Mouse (Mus musculus) myocyte (in vitro differentiated cells): ENCODE results near the gene Mycbp2. TPM values are rescaled to one million over a fixed set of nuclear protein-coding genes. Genes with fewer than 3 reads are reported as not detected.

ENCODE experiments used
- H3K27me3 ChIP-seq: one replicate; pipeline ENCODE4 v1.6.1; 2011; ENCODE audit not compliant: control insufficient read depth, insufficient read depth, insufficient read length
- H3K36me3 ChIP-seq: one replicate; pipeline ENCODE4 v1.6.1; 2011; ENCODE audit not compliant: control insufficient read depth, insufficient read depth
- H3K4me2 ChIP-seq: one replicate; pipeline ENCODE4 v1.6.1; 2011; ENCODE audit warnings: low read depth, control low read depth
- H3K4me3 ChIP-seq: one replicate; pipeline ENCODE4 v1.5.1; 2011; ENCODE audit warnings: mild to moderate bottlenecking, control low read depth, moderate library complexity
- H3K79me2 ChIP-seq: one replicate; pipeline ENCODE4 v1.6.1; 2011; ENCODE audit not compliant: control insufficient read depth, insufficient read depth
- H3ac ChIP-seq: one replicate; pipeline ENCODE4 v1.6.1; 2011; ENCODE audit not compliant: control insufficient read depth, insufficient read length
- CEBPB ChIP-seq: IDR thresholded peaks from 2 replicates; pipeline ENCODE4 v1.6.1; 2011; ENCODE audit warnings: mild to moderate bottlenecking, moderate library complexity; ENCODE audit not compliant: poor library complexity, insufficient read depth, severe bottlenecking
- E2F4 ChIP-seq: IDR thresholded peaks from one replicate; pipeline ENCODE4 v1.6.1; 2011; ENCODE audit warnings: mild to moderate bottlenecking, control low read depth, moderate library complexity; ENCODE audit not compliant: insufficient read depth
- MAX ChIP-seq: IDR thresholded peaks from one replicate; pipeline ENCODE4 v1.6.1; 2011; ENCODE audit warnings: low read depth, mild to moderate bottlenecking, control low read depth
- MYOD1 ChIP-seq, 3 experiments: IDR thresholded peaks; one replicate each; pipeline ENCODE4 v1.6.1; 2011; ENCODE audit warnings: control low read depth in 2 of 3, low read depth in 2 of 3, mild to moderate bottlenecking in 2 of 3, moderate library complexity in 1 of 3; ENCODE audit not compliant: insufficient read length in 2 of 3, control insufficient read depth in 1 of 3
- MYOG ChIP-seq, 3 experiments: IDR thresholded peaks; one replicate each; pipeline ENCODE4 v1.6.1; 2011; ENCODE audit warnings: control low read depth in 2 of 3, low read depth in 2 of 3, mild to moderate bottlenecking in 2 of 3; ENCODE audit not compliant: insufficient read length in 2 of 3, control insufficient read depth in 1 of 3, insufficient read depth in 1 of 3
- POLR2A ChIP-seq: IDR thresholded peaks from one replicate; pipeline ENCODE4 v1.6.1; 2011; ENCODE audit warnings: low read depth, mild to moderate bottlenecking, control low read depth, moderate library complexity; ENCODE audit not compliant: insufficient read length
- POLR2AphosphoS2 ChIP-seq: IDR thresholded peaks from one replicate; pipeline ENCODE4 v1.6.1; 2011; ENCODE audit warnings: low read depth, control low read depth; ENCODE audit not compliant: insufficient read length
- REST ChIP-seq: IDR thresholded peaks from one replicate; pipeline ENCODE4 v1.6.1; 2011; ENCODE audit warnings: mild to moderate bottlenecking, control low read depth, moderate library complexity; ENCODE audit not compliant: insufficient read depth, insufficient read length
- SRF ChIP-seq: IDR thresholded peaks from one replicate; pipeline ENCODE4 v1.6.1; 2011; ENCODE audit warnings: low read depth; ENCODE audit not compliant: control insufficient read depth, insufficient read length
- TCF12 ChIP-seq: IDR thresholded peaks from one replicate; pipeline ENCODE4 v1.6.1; 2011; ENCODE audit warnings: mild to moderate bottlenecking, control low read depth; ENCODE audit not compliant: poor library complexity, insufficient read depth, severe bottlenecking
- TCF3 ChIP-seq: IDR thresholded peaks from one replicate; pipeline ENCODE4 v1.6.1; 2011; ENCODE audit warnings: low read depth, control low read depth; ENCODE audit not compliant: insufficient read length
- USF1 ChIP-seq: IDR thresholded peaks from one replicate; pipeline ENCODE4 v1.6.1; 2011; ENCODE audit warnings: low read depth, mild to moderate bottlenecking, control low read depth, moderate library complexity
- polyA plus RNA-seq: library from polyadenylated mRNA; unstranded; fragments of >200 nt; fragmentation: generic; extraction: Trizol; gene quantifications from one replicate; pipeline ENCODE4 v1.2.1, GENCODE M21; 2012; ENCODE audit warnings: missing spikeins

The Mycbp2 gene
- polyA plus RNA-seq, 1 experiment, result 7.7 TPM

- no peaks in the 10 kb centered on the region for H3K36me3 ChIP-seq
- H3ac ChIP-seq, result no peak overlapping the region
- H3K4me3 ChIP-seq, result no peak overlapping the region
- no peak overlapping the region for H3K4me2 ChIP-seq
- H3K27me3 ChIP-seq, result no peaks in the 10 kb centered on the region
- no peak for TF ChIP-seq SRF
- TF ChIP-seq POLR2A, result no peak
- TF ChIP-seq POLR2AphosphoS2, result no peak
- no peak for TF ChIP-seq USF1
- no peak for TF ChIP-seq MYOD1 (IDR thresholded peaks at IDR 0.05; ENCODE audit: control insufficient read depth in 1 of 3, insufficient read length in 2 of 3, low read depth in 2 of 3)
- no peak for TF ChIP-seq E2F4
- no peak for TF ChIP-seq MAX
- TF ChIP-seq CEBPB, result no peak
- TF ChIP-seq TCF12, result no peak
- TF ChIP-seq MYOG (IDR thresholded peaks at IDR 0.05; ENCODE audit: control insufficient read depth in 1 of 3, insufficient read depth in 1 of 3, insufficient read length in 2 of 3, low read depth in 2 of 3), result no peak
- no peak for TF ChIP-seq TCF3
- no peak for TF ChIP-seq REST
- no peaks in the 10 kb centered on the region for H3K79me2 ChIP-seq
Measured at GRCm38 (mm10) chr14:103385084-103385610, 38.5 kb upstream of the Mycbp2 start.

- H3K79me2 ChIP-seq, result no peaks in the 10 kb centered on the region
- H3ac ChIP-seq, result no peak overlapping the region
- H3K4me2 ChIP-seq, result no peak overlapping the region
- no peaks in the 10 kb centered on the region for H3K27me3 ChIP-seq
- H3K36me3 ChIP-seq, result no peaks in the 10 kb centered on the region
- no peak for TF ChIP-seq POLR2AphosphoS2
- TF ChIP-seq POLR2A, result no peak
- TF ChIP-seq CEBPB, result no peak
- TF ChIP-seq REST, result no peak
- TF ChIP-seq SRF, result no peak
- TF ChIP-seq E2F4, result no peak
- no peak for TF ChIP-seq MAX
- TF ChIP-seq MYOG (IDR thresholded peaks at IDR 0.05; ENCODE audit: control insufficient read depth in 1 of 3, insufficient read depth in 1 of 3, insufficient read length in 2 of 3, low read depth in 2 of 3), result no peak
- TF ChIP-seq TCF3, result no peak
- TF ChIP-seq TCF12, result no peak
- no peak for TF ChIP-seq USF1
- TF ChIP-seq MYOD1 (IDR thresholded peaks at IDR 0.05; ENCODE audit: control insufficient read depth in 1 of 3, insufficient read length in 2 of 3, low read depth in 2 of 3), result no peak
- no peak overlapping the region for H3K4me3 ChIP-seq
Measured at GRCm38 (mm10) chr14:103378703-103379102, 32.1 kb upstream of the Mycbp2 start.

DNA sequence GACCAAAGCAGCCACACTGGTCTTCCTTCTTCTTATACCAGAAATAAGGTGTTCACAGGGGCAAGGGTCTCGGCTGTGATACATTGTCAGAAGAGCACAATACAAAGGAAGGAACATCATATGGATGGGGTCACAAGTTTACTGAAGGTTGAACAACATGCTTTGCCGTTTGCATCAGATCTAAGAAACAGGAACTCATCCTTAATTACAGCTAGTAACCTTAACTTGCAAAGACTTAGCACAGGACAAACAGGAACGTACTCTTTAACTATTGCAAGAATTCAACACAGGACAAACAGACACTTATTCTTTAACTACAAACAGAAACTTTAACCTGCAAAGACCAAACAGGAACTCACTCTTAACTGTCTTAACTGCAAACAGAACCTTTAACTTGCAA lies 30.2 kb upstream of the Mycbp2 start:
- no peaks in the 10 kb centered on the region for H3K27me3 ChIP-seq
- no peaks in the 10 kb centered on the region for H3K36me3 ChIP-seq
- H3K4me3 ChIP-seq, result no peak overlapping the region
- TF ChIP-seq USF1, result no peak
- TF ChIP-seq REST, result no peak
- TF ChIP-seq MYOG (IDR thresholded peaks at IDR 0.05; ENCODE audit: control insufficient read depth in 1 of 3, insufficient read depth in 1 of 3, insufficient read length in 2 of 3, low read depth in 2 of 3), result no peak
- TF ChIP-seq E2F4, result no peak
- no peak for TF ChIP-seq TCF12
- no peak for TF ChIP-seq POLR2A
- TF ChIP-seq MYOD1 (IDR thresholded peaks at IDR 0.05; ENCODE audit: control insufficient read depth in 1 of 3, insufficient read length in 2 of 3, low read depth in 2 of 3), result no peak
- TF ChIP-seq POLR2AphosphoS2, result no peak
- TF ChIP-seq CEBPB, result no peak
- no peak for TF ChIP-seq MAX
- no peak for TF ChIP-seq SRF
- no peak for TF ChIP-seq TCF3
- no peak overlapping the region for H3ac ChIP-seq
- H3K4me2 ChIP-seq, result no peak overlapping the region
- H3K79me2 ChIP-seq, result no peaks in the 10 kb centered on the region

DNA sequence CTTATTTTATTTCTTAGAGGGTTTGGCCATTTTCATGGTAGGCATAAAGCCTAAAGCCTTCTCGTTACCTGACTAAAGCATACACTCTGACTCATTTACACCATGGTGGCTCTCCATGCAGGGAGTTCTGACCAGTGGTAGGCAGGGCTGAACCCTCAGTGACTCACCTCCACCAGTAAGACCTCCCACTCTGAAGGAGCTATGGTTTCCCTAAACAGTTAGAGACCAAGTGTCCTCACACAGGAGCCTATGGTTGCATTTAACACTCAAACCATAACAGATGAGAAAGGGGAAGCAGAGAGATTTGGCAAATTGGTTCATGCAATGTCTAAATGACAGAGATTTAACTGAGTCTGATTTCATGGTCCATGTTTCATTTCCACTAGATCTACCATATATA lies 28.9 kb upstream of the Mycbp2 start:
- H3K27me3 ChIP-seq, result no peaks in the 10 kb centered on the region
- no peaks in the 10 kb centered on the region for H3K79me2 ChIP-seq
- no peak overlapping the region for H3K4me3 ChIP-seq
- TF ChIP-seq POLR2AphosphoS2 (no peak), REST (no peak), TCF12 (no peak), TCF3 (no peak), E2F4 (no peak), USF1 (no peak), MYOD1 (IDR thresholded peaks at IDR 0.05; ENCODE audit: control insufficient read depth in 1 of 3, insufficient read length in 2 of 3, low read depth in 2 of 3) (no peak), CEBPB (no peak), POLR2A (no peak), SRF (no peak), MAX (no peak), MYOG (IDR thresholded peaks at IDR 0.05; ENCODE audit: control insufficient read depth in 1 of 3, insufficient read depth in 1 of 3, insufficient read length in 2 of 3, low read depth in 2 of 3) (no peak)
- no peak overlapping the region for H3ac ChIP-seq
- H3K4me2 ChIP-seq, result no peak overlapping the region
- H3K36me3 ChIP-seq, result no peaks in the 10 kb centered on the region

DNA sequence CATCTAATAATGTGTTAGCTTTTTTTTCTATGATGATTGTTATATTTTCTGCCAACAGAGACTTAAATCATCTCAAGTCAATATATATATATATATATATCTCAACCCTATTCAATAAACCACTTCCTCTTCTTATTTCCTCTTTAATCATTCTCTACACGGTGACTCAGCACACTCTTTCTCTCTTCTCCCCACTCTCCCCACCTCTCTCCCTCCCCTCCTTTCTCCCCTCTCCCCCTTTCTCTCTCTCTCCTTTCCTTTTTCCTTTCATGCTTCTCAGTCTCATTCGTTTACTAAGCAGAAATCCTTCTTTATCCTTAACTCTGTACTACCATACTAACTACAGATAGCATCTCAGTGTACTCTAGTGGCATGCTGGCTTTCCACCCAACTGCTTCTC lies 16.6 kb upstream of the Mycbp2 start:
- Histone ChIP-seq H3K4me2 (no peak overlapping the region), H3K36me3 (no peaks in the 10 kb centered on the region), H3ac (no peak overlapping the region), H3K79me2 (no peaks in the 10 kb centered on the region), H3K4me3 (no peak overlapping the region), H3K27me3 (no peaks in the 10 kb centered on the region)
- TF ChIP-seq MYOD1 (IDR thresholded peaks at IDR 0.05; ENCODE audit: control insufficient read depth in 1 of 3, insufficient read length in 2 of 3, low read depth in 2 of 3), result no peak
- TF ChIP-seq MAX, result no peak
- TF ChIP-seq USF1, result no peak
- TF ChIP-seq SRF, result no peak
